Mouse (Mus musculus): ENCODE results near the gene Fam98c. TPM values are rescaled to one million over a fixed set of nuclear protein-coding genes. Genes with fewer than 3 reads are reported as not detected.

Fam98c gene
- polyA plus RNA-seq (2012; rRNA removed; ENCODE audit: low replicate concordance) = 135 and 295 TPM in 2 replicates

DNA sequence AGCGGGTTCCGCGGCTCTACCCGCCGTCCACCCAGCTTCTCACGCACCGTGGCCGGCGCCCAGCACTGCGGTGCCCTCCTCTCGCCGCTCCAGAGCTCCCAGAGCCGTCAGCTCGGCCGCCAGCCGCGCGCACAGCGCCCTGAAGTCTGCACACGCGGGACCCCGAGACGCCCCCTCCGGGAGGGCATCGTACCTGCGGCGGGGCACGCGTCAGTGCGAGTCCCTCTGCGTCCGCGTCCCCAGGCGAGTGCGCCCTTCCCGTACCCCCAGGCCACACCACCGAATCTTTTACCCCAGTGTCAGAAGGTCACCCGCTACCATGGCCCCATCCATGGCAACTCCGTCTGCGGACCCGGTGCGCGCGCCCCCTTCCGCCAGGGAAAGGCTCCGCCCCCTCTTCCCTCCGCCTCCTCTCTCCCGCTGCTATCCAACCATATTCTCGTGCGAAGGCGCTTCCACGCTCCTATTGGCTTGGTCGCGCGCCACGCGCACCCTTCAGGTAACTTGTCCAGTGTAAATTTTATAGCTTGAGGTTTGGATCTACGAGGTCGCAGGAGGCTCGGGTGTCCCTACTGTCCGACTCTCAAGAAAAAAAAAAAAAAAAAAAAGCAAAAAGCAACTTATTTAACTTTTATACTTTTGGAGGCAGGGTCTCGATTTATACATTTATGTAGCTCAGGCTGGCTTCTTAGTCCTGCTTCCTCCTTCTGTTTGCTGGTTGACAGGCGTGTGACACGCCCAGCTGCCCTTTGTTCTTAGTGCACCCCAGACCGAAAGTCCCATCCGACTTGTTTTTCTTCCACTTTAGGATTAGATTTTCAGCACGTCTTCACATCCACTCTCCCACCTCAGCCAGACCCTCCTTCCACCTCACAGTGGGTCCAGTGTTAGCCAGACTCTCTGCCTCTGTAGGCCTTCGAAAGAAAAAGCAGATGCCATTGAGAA is at the start of gene Fam98c:
Gene Fam98c, minus strand, starts transcription at position 397 of the 945 bp plus-strand sequence.

DNA sequence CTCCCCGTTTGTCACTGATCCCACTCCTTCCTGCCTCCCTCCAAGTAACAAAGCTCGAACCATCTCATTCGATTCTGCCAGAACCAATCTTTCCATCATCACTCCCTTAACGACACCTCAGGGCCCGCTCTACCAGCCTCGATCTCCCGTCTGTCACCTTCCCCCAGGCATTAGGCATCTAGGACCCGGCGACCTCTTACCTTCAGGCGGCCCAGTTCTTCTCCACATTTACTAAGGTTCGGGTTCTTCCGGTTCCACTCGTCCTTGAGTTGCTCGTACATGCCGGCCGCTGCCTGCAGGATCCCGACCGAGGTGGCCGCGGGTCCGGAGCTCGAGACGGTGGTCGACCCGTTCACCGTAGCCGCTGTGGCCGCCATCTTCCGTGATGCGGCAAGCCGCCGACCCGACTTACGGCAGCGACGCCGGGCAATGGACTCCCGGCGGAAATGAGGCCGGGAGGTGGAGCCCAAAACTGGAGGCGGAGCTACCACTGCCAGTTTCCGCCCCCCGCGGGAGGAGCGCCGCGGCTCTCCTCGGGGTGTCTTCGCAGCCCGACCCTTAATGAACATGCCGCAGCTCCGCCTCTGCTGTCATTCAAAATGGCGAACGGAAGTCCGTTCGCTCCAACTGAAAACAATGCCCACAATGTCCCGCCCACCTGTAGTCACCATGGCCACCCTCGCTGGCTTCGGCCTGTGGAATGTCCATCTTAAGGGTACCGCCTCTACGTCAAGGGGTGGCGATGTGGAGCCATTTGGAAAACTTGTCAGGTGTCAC is 24.2 kb upstream of the Fam98c start, which contains the start of gene Psmd8:
Gene Psmd8, minus strand, starts transcription at position 625 of the 777 bp plus-strand sequence.

DNA sequence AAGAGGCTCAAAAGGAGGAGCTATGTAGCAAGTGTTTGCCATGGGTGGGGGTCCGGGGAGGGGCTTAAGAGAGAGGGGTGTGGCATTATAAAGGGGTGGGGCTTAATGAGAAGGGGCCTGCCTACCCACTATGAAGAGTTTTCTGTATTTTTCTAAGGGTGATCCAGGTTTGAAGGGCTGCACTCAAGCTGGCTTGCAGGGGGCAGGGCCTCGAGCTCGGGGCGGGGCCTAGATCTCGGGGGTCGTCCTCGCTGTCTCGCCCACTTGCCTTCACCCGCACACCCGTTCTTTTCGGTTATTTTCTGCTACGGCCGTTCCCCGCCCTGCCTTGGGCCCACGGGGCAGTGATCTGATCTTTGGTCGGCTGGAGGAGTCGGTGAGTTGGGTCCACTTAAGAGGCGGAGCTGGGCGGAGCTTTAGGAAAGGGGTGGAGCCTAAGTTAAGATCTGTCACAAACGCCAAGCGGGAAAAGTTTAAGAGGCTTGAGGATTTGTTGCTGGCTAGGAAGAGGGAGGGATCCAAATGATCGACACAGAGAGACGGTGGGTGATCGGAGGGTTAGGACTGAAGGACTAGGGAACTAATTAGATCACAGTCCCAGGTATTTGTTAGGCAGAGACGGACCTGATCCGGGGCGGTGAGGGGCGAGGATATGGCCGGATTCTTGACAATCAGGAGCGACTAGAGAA is 14.2 kb upstream of the Fam98c start, which contains the start of the genes Ggn and Spred3:
Gene Ggn, plus strand, starts transcription at position 145 of the 689 bp plus-strand sequence.
Gene Spred3, minus strand, starts transcription at position 346 of the 689 bp plus-strand sequence.

DNA sequence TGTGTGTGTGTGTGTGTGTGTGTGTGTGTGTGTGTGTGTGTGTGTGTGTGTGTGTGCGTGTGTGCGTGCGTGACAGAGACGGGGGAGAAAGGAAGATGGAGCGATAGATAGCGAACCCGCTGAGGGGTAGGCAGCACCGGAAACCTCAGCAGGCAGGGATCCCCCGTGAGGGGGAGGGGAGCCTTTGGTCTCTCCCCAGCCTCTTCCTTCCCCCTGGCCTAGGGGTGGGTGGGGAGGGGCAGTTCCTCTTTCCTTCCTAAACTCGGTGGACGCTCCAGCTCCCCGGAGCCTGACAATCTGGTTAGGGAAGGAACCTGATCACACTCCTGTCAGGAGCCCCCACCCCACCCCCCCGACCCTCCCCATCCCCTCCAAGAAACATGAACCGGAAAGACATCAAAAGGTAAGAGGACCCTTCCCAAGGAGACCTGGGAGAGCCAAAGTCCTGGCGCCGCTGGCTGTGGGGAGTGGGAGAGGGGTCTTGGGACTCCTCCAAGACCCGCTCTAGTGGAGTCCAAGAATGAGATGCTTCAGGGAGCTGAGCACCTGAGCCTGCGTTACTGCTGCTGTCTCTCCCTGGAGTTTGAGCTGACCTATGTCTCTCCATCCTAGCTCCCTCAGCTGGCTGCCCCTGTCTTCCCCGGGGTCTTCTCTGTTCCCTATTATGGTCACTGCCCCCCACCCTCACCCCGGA is 21.2 kb downstream of the Fam98c start, which contains the start of gene Rasgrp4:
Gene Rasgrp4, plus strand, starts transcription at position 159 of the 694 bp plus-strand sequence.

DNA sequence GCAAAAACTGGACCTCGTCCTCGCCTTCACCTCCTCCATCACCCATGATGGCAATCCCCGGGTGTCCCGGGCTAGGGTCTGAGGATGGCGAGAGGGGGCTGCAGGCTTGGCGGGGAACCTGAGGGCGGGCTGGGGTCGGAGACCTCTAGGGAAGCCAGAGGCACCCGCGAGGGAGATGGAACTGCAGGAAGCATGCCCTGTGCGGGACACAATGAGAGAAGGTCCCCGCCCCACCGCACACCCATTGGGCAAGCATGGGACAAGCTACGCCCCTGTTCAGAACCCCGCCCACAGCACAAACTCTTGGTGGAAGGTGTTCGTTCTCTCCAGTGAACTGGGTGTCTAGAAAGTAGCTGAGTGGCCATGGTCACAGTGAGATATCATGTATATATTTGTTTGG is 31.1 kb downstream of the Fam98c start, which contains the start of gene Ryr1:
Gene Ryr1, minus strand, starts transcription at position 210 of the 400 bp plus-strand sequence.

Other genes with a start within 250 kb of the Fam98c start
- gene Actn4, start 193.9 kb downstream of the Fam98c start, polyA plus RNA-seq (2012; rRNA removed; ENCODE audit: low replicate concordance) = 595 and 810 TPM in 2 replicates
- gene Eif3k, start 174.4 kb downstream of the Fam98c start, polyA plus RNA-seq (2012; rRNA removed; ENCODE audit: low replicate concordance) = 105 and 141 TPM in 2 replicates
- 8.1 and 21.6 TPM in 2 replicates for gene Map4k1, start 174.2 kb downstream of the Fam98c start, polyA plus RNA-seq (2012; rRNA removed; ENCODE audit: low replicate concordance)
- under 0.01 and 0.05 TPM in 2 replicates for gene Ryr1, start 31.1 kb downstream of the Fam98c start, polyA plus RNA-seq (2012; rRNA removed; ENCODE audit: low replicate concordance)
- 3.5 and 4.2 TPM in 2 replicates for gene Rasgrp4, start 21.4 kb downstream of the Fam98c start, polyA plus RNA-seq (2012; rRNA removed; ENCODE audit: low replicate concordance)
- 0.97 and 1.5 TPM in 2 replicates for gene Ggn, start 14.0 kb upstream of the Fam98c start, polyA plus RNA-seq (2012; rRNA removed; ENCODE audit: low replicate concordance)
- gene Spred3, start 14.2 kb upstream of the Fam98c start, polyA plus RNA-seq (2012; rRNA removed; ENCODE audit: low replicate concordance) = 1.1 and 2.2 TPM in 2 replicates
- gene Psmd8, start 24.5 kb upstream of the Fam98c start, polyA plus RNA-seq (2012; rRNA removed; ENCODE audit: low replicate concordance) = 80.4 and 112 TPM in 2 replicates
- 0.19 and 0.48 TPM in 2 replicates for gene Catsperg1, start 57.8 kb upstream of the Fam98c start, polyA plus RNA-seq (2012; rRNA removed; ENCODE audit: low replicate concordance)
- gene Kcnk6, start 76.3 kb upstream of the Fam98c start, polyA plus RNA-seq (2012; rRNA removed; ENCODE audit: low replicate concordance) = 22.4 and 52.7 TPM in 2 replicates
- 56.6 and 58.6 TPM in 2 replicates for gene Yif1b, start 82.1 kb upstream of the Fam98c start, polyA plus RNA-seq (2012; rRNA removed; ENCODE audit: low replicate concordance)
- 437 and 814 TPM in 2 replicates for gene 2200002D01Rik, start 92.2 kb upstream of the Fam98c start, polyA plus RNA-seq (2012; rRNA removed; ENCODE audit: low replicate concordance)
- gene Spint2, start 125.7 kb upstream of the Fam98c start, polyA plus RNA-seq (2012; rRNA removed; ENCODE audit: low replicate concordance) = 764 and 2,886 TPM in 2 replicates
- gene Ppp1r14a, start 133.1 kb upstream of the Fam98c start, polyA plus RNA-seq (2012; rRNA removed; ENCODE audit: low replicate concordance) = 21.4 and 39.1 TPM in 2 replicates
- 0.48 and 2.4 TPM in 2 replicates for gene Dpf1, start 147.7 kb upstream of the Fam98c start, polyA plus RNA-seq (2012; rRNA removed; ENCODE audit: low replicate concordance)